Mouse (Mus musculus) cerebellum, adult 2 months (tissue): ENCODE measurements around the gene Ddb1. TPM values are rescaled to one million over a fixed set of nuclear protein-coding genes. Genes with fewer than 3 reads are reported as not detected.
"Not testable (repeated sequence)": the region's sequence is repeated elsewhere in the genome, so short reads cannot be mapped to it uniquely, and the experiment has no call there.

Experiments used
- DNase-seq, 2 experiments: peaks; one replicate each; pipeline ENCODE4 v3.0.0; 2021
- H3K27ac ChIP-seq: fragments of 200-500 bp; 2 replicates; pipeline ENCODE4 v1.5.1; 2012; ENCODE audit warnings: low read length, control low read depth, inconsistent platforms; ENCODE audit not compliant: insufficient read depth
- H3K27me3 ChIP-seq: fragments of 200-500 bp; 2 replicates; pipeline ENCODE4 v1.6.1; 2012; ENCODE audit warnings: inconsistent platforms, mild to moderate bottlenecking, low read length, moderate library complexity; ENCODE audit not compliant: control insufficient read depth, insufficient read depth
- H3K4me1 ChIP-seq: fragments of 200-500 bp; 2 replicates; pipeline ENCODE4 v1.6.1; 2011; ENCODE audit warnings: low read length; ENCODE audit not compliant: control insufficient read depth, insufficient read depth
- H3K4me3 ChIP-seq: fragments of 200-500 bp; replicated peaks from 2 replicates; pipeline ENCODE3; 2011; ENCODE audit warnings: mild to moderate bottlenecking, low read depth, low read length, control low read depth; ENCODE audit not compliant: insufficient read depth
- CTCF ChIP-seq: fragments of 200-500 bp; IDR thresholded peaks from 2 replicates; pipeline ENCODE4 v1.5.1; 2011; ENCODE audit warnings: low read depth, mild to moderate bottlenecking, control low read depth, low read length, moderate library complexity, borderline replicate concordance; ENCODE audit not compliant: insufficient read depth
- POLR2A ChIP-seq: fragments of 200-500 bp; IDR thresholded peaks from 2 replicates; pipeline ENCODE4 v1.6.1; 2011; ENCODE audit warnings: low read length, control low read depth, borderline replicate concordance; ENCODE audit not compliant: insufficient read depth
- WGBS: fragments of 180-500 bp; shearing (Covaris S2); methylation state at CpG from one replicate; pipeline ENCODE4 v1.1.7; 2018; 5-methylcytosine and 5-hydroxymethylcytosine counted together
- polyA plus RNA-seq: library from polyadenylated mRNA; depleted of rRNA; stranded (reverse); fragments of >200 nt; gene quantifications from 2 replicates; pipeline ENCODE4 v1.2.3, GENCODE M21; 2012; rRNA removed

The Ddb1 gene
- polyA plus RNA-seq: 148 and 150 TPM in 2 replicates

- Histone ChIP-seq H3K27ac (peak within 1 kb of the TSS; percentile 83), H3K27me3 (no peaks in the 10 kb centered on the region), H3K4me1 (peaks cover 8% of the 10 kb centered on the region; the same call in 1 of the 2 replicates), H3K4me3 (peak within 1 kb of the TSS; percentile 86)
- DNase-seq: peak; percentile 99
- WGBS: under 1% methylated on average over 49 of the region's 49 CpGs
- TF ChIP-seq CTCF (peak; percentile 35; the same call in 1 of the 2 replicates), POLR2A (peak; percentile 96)
Measured at GRCm38 (mm10) chr19:10605293-10605900, at the start of gene Ddb1, which contains the start of gene Tkfc. Gene Ddb1 (plus strand): TSS chr19:10605327. Gene Tkfc (minus strand): TSS chr19:10605654.

DNA sequence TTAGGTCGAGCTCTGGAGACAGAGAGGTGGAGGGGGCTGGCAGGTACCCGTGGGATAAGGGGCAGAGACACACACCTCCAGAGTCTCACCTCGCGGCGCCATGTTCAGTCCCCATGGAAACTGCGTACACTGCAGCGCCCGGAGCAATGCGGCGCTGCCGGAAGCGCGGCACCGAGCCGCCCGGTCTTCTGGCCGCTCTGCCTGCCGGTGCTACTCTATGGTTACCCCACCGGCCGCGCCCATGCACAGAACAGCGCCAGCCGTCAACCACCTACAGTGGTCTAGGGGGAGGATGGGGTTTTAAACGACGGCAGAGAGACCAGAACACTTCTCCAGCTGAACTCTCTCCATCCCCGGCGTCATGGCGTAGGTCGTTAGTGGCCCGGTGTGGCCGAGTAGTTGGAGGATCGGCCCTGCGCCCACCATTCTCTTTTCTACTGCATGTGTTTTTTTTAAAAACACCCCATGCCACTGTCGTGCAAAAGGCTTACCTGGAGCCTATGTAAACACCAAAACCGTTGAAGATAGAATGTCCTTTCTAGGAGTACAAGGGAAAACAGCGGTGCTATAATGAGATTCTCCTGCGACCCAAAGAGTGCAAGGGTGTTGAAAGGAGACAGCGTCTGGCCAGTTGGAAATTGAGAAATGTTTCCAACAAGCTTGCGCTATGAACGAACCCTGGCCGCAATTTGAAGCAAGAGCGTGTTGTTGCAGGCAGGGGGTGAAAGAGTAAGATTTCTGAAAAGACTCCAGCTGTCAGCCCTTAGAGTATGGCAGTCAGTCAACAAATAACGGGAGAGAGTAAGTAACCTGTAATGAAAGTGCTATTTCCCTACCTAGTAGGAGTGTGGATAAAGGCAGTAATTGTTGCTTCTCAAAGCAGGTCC lies 49.3 kb upstream of the Ddb1 start, which contains the start of gene Tmem216:
Tmem216 (minus strand) TSS at position 615 of the 887 bp plus-strand sequence.
- Histone ChIP-seq H3K4me3 (peak within 1 kb of the TSS; percentile 64), H3K4me1 (no peaks in the 10 kb centered on the region), H3K27me3 (no peaks in the 10 kb centered on the region), H3K27ac (peak within 1 kb of the TSS; percentile 24; the same call in 1 of the 2 replicates)
- under 1% methylated on average over 43 of the region's 43 CpGs for WGBS
- TF ChIP-seq CTCF: no peak
- TF ChIP-seq POLR2A: peak; percentile 49; the same call in 1 of the 2 replicates
- peak; percentile 86 to 88 for DNase-seq

- 70% methylated on average over 2 of the region's 2 CpGs for WGBS
- no peak for TF ChIP-seq CTCF
- TF ChIP-seq POLR2A: no peak
- no peaks in the 10 kb centered on the region for H3K4me1 ChIP-seq
- H3K4me3 ChIP-seq: no peak overlapping the region
- no peaks in the 10 kb centered on the region for H3K27me3 ChIP-seq
- H3K27ac ChIP-seq: no peak overlapping the region
- DNase-seq: no peak
Measured at GRCm38 (mm10) chr19:10557001-10557400, 48.1 kb upstream of the Ddb1 start.

- H3K4me1 ChIP-seq: no peaks in the 10 kb centered on the region
- no peak for TF ChIP-seq POLR2A
- TF ChIP-seq CTCF: no peak
- DNase-seq: no peak
- no peaks in the 10 kb centered on the region for H3K27me3 ChIP-seq
- no peak overlapping the region for H3K4me3 ChIP-seq
- no peak overlapping the region for H3K27ac ChIP-seq
- WGBS: 75% methylated on average over 2 of the region's 2 CpGs
Measured at GRCm38 (mm10) chr19:10557430-10557829, 47.7 kb upstream of the Ddb1 start.

DNA sequence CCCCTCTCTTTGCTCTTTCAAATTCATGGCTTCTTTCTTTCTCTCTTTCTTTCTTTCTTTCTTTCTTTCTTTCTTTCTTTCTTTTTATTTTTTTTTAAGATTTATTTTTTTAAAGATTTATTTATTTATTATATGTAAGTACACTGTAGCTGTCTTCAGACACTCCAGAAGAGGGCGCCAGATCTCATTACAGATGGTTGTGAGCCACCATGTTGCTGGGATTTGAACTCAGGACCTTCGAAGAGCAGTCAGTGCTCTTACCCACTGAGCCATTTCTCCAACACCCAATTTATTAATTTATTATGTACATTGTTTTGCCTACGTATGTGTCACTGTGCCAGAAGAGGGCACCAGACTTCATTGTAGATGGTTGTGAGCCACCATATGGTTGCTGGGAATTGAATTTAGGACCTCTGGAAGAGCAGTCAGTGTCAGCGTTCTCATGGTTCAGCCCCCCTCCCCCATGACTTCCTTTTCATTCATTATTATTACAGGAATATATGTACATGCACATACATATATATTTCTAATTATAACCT lies 47.2 kb upstream of the Ddb1 start:
- WGBS: 60% methylated on average over 4 of the region's 4 CpGs
- H3K4me3 ChIP-seq, H3K27ac ChIP-seq, DNase-seq, H3K4me1 ChIP-seq, H3K27me3 ChIP-seq: not testable (repeated sequence)

- no peaks in the 10 kb centered on the region; the same call in 1 of the 2 replicates for H3K4me1 ChIP-seq
- H3K27ac ChIP-seq: no peak overlapping the region
- no peaks in the 10 kb centered on the region; the same call in 1 of the 2 replicates for H3K27me3 ChIP-seq
- no peak overlapping the region for H3K4me3 ChIP-seq
- no peak for DNase-seq
- TF ChIP-seq CTCF (no peak), POLR2A (no peak)
- 28% methylated on average over 5 of the region's 5 CpGs for WGBS
Measured at GRCm38 (mm10) chr19:10560108-10560507, 45.0 kb upstream of the Ddb1 start.

- Histone ChIP-seq H3K27me3 (no peaks in the 10 kb centered on the region; the same call in 1 of the 2 replicates), H3K4me1 (no peaks in the 10 kb centered on the region; the same call in 1 of the 2 replicates), H3K4me3 (no peak overlapping the region), H3K27ac (no peak overlapping the region)
- TF ChIP-seq POLR2A (no peak), CTCF (no peak)
- no peak for DNase-seq
- WGBS: 67% methylated on average over 6 of the region's 6 CpGs
Measured at GRCm38 (mm10) chr19:10561558-10562314, 43.4 kb upstream of the Ddb1 start.
